Mouse (Mus musculus) embryo, embryonic 9.5 days (tissue): ENCODE measurements around the gene Ctu2.

Source experiments
- DNase-seq: peaks from one replicate; pipeline ENCODE4 v3.0.0-alpha.2; 2017; ENCODE audit errors: extremely low spot score

Gene Ctu2

DNA sequence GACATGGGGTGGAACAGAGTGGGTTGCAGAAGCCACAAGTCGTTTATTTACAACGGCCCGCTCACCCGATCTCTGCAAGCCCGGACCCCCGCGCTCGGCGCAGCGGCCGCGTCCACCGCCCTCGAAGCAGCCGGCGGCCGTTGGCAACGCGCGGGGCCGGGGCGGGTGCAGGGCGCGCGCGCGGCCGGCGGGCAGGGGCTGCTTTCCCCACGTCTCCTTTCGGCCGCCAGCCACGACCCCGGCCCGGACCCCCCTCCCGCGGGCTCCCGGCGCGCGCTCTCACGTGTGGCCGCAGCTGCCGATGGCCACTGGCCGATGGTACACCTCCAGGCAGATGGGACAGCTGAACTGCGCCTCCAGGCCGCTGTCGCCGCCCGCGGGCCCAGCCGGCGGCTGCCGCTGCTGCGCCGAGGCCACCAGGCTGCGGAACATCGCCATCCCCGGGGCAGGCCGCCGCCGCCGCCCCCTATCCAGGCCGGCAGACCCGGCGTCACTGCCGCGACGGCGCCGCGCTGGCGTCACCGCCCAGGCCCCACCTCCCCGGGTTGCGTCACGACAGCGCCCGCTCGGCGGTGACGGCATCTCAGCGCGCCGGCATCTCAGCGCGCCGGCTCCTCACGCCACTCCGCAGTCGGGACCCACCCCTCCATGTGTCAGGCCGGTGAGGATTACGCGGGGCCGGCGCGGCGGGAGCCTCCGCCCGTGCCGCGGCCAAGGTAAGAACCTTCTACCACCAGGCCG is at the start of gene Ctu2, which contains the start of gene Rnf166:
TSS of gene Ctu2 (plus strand) at position 564 of the 741 bp plus-strand sequence.
TSS of gene Rnf166 (minus strand) at position 485 of the 741 bp plus-strand sequence.
- peak; percentile 92 for DNase-seq

DNA sequence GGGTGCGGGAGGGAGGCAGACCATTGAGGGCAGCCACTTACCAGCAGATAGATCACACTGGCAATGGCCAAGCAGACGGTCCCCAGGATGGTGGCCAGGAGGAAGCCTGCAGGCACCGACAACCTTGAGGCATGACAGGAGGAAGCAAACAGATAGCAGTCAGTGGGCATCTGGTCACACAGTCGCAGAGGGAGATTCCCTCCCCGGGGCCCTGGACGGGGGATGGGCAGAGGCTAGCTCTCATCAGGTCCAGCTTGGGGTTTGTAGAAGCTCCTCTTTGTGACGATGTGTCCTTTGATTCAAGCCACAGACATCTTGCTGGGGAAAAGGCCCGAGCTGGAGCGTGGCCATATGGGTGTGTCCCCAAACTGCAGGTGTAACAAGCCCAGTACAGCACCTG is 49.8 kb upstream of the Ctu2 start:
- no peak for DNase-seq

DNA sequence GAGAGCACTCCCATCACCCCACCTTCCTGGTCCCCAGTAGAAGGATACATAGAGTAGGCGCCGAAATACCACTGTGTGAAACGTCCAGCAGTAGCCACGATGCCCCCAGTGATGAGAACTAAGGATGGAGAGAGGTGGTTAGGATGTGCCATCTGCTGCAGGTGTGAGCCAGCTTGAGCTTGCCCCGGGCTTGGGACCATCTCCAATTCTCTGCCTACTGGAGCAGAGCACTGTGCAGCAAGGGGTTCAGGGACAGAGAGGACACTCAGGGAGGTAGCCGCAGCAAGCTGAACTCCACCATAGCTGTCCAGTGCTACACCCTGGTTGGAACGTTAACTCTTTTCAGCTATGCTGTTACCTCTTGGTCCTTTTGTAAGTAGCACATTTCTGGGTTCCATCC is 48.3 kb upstream of the Ctu2 start:
- DNase-seq: no peak

DNA sequence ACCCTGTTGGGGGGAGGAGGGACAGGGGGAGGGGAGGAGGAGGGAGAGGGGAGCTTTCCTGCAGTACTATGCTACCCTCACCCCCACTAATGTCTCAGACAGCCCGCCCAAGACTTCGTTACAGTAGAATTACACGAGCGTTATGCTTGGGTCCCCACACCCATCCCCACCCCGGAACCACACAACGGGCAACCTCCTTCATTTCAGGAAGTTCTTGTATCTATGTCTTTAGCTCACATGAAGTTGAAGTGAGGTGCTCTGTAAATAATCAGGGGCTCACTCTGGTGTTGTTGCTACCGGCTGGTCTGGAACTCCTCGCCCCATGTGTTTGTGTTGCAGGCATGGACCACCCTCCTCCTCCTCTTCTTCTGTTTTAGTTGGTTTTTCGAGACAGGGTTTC is 47.8 kb upstream of the Ctu2 start:
- DNase-seq: no peak

DNA sequence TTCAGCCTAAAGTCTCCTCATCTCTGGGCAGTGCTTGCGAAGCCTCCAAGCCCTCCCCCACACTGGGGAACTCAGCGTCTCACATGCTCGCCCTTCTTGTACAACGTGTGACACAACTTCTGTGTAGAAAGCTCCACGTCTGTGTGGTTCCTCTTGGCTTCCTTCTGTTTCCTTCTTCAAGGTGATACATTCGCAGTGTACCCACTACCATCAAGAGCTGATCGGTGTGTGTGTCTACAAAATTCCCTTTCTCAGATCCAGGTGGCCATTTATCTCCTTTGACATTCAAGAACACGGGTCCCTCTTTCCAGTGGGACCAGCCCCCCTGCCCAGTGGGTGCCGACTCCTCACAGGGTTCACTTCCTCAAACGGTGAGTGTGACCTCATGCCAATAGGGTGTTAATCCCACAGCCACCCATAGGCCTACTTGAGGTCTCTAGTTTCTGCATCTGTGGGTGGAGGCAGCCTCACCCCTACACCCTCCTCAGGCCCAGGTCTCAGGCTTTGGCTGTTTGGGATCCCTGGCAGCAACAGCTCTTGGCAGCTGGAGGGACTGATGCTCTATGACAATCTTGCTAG is 45.8 kb upstream of the Ctu2 start:
- DNase-seq: no peak

DNA sequence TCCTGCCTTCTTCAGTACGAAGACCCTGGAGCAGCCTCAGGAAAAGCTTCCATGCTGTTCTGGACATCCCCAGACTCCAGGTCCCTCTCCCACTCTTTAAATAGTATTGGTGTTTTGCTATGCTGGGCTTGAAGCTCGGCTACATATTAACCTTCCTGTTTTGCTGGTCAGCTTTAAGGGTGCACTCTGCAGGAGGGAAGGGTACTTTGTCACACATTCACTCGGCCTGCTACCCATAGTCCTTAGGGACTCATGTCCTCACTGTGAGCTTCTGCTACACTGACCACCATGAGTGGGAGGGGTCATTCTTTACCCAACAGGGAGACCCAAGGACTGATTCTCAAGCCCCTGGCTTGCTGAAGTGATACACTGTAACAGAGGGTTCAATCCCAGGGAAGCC is 45.3 kb upstream of the Ctu2 start:
- no peak for DNase-seq

DNA sequence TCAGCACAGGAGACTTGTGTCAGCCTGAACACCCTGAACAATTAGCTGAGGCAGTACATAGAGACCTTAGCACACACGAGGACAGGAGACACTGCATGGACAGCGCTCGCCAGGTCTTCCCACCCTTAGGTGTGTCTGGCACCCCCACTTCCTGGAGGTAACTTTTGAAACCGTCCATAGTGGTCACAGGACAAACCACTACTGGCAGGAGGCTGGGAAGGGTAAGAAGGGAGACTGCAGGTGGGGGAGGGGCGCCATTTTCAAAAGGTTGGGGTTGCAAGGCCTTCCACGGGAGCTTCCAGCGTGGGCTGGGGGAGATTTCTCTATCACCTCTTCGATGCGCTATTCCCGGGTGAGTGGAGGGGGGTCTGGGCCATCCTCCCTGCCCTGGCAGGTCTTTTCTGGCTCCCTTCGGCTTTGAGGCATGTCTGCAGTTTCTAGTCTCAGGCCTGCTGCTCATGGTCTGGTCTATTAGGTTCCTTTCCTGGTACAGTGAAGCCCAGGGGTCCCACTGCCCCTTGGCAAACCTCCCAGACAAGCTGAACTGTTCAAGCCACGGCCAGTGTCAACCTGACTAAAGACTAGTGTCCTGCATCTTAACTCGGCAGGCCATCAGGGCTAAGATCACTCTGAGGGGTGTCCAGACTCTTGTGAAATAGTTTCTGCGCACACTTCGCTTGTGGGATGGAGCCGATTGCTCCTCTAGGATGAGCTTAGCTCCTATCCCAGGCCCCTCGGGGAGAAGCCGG is 44.1 kb upstream of the Ctu2 start:
- DNase-seq: no peak

DNA sequence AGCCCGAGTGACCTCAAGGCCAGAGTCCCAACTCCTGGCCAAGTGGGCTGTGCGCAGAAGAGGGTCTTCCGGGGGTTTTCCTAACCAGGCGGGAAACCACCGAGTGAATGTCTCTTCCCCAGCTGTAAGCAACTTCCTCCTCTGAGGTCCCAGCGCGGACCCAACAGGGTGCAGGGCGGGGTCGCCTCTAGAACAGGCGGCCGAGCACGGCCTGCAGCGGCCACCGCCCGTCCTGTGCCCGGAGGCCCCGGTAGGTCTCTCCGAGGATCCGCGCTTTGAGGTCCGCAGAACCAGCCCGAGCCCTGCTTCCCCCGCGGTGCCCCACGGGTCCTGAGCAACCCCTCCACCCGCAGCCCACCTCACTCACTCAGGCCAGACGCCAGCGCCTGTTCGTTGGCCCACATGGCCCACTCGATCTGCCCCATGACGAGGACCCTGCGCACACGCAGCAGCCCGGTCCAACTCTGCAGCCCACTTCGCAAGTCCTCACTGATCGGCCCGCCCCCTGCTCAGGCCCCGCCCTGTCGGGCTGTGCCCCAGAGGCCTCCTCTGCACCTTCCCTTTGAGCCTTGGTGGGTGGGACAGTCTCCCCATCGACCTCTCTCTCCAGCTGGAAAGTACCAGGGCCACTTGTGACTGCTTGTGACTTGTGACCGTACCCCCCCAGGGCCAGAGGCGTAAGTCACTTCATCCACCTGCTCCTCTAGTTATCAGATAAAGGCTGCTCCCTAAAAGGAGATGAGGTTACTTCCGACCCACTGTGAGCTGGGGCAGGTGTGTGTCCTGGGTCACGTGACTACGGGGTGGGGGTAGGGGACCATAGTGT is 43.3 kb upstream of the Ctu2 start, which contains the start of gene Cyba:
TSS of gene Cyba (minus strand) at position 488 of the 826 bp plus-strand sequence.
- peak; percentile 77 for DNase-seq

DNA sequence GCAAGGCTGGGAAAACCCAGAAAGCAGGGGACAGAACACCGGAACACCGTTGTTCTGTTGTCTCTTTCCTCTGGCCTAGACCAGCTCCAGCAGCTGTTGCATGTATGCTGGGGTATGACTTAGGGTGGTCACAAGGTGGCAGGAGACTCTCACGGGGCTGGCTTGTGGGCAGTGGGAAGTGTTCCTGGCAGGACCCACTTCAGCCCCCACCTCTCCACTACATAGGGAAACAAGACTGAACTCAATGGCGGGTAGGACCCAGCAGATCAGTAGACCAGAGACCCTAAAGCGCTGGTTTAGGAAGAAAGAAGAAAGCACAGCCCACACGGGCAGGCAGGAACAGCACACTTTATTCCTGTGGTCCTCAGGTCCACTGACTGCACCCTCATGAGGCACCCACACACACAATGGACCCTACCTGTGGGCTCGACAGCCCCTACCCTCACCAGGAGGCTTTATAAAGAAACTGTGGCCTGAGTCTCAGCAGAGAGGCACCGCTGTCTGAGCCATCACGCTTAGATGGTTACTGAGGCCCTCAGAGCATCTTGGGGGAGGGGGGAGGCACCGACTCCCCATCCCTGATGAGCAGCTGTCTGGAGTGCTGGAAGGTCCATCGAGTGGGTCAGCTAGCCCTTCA is 42.6 kb upstream of the Ctu2 start:
- no peak for DNase-seq

DNA sequence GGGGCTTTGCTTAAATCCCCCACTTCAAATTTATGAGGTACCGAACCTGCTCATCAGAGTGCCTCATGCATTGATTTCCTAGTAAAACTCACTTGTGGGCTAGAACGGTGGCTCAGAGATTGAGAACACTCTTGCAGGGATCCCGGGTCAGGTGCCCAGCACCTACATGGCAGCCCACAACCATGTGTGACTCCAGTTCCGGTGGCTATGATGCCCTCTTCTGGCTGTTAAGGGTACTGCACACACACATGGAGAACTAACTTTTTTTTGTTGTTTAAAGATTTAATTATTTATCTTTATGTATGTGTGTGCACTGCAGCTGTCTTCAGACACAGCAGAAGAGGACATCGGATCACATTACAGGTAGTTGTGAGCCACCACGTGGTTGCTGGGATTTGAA is 40.6 kb upstream of the Ctu2 start:
- DNase-seq: no peak

DNA sequence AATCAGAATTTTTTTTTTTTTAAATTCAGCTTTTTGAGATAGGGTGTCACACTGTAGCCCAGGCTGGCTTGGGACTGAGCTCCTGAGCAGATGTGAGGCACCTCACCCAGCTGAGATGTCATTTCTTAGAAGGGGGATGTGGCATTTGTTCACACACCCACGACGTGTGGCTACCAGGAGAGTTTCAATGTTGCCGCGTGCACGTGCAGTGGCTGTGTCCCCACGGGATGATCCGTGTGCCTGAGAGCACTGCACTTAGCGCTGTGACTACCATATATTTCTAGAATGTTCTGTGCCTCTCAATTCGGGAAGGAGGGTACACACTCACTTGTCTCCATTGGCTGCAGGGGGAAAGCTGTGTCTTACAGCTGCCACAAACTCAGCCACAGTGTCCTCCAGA is 39.8 kb upstream of the Ctu2 start:
- no peak for DNase-seq

DNA sequence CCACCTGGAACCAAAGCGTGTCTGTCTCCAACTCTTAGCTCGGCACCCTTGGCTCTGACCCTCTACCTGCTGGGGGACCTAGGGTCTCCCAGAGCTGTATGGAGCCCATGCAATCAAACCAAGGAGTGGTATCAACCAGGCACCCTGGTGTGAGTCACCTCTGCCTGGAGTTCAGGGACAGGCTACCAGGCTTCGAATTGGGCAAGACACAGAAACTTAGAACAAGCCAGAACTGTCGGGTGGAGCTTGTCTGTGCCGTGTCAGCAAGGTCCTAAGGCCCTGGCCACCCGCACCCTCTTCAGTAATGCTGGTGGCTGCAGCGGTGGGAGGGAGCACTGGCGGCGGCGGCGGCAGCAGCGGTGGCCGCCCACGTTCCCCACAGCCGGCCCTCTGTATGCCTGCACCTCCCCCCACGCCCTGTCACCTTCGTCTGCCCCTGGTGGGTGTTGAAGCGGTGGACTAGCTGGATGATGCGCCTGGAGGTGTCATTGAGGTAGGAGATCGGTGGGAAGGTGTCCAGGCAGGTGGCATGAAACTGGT is 39.3 kb upstream of the Ctu2 start:
- DNase-seq: no peak

DNA sequence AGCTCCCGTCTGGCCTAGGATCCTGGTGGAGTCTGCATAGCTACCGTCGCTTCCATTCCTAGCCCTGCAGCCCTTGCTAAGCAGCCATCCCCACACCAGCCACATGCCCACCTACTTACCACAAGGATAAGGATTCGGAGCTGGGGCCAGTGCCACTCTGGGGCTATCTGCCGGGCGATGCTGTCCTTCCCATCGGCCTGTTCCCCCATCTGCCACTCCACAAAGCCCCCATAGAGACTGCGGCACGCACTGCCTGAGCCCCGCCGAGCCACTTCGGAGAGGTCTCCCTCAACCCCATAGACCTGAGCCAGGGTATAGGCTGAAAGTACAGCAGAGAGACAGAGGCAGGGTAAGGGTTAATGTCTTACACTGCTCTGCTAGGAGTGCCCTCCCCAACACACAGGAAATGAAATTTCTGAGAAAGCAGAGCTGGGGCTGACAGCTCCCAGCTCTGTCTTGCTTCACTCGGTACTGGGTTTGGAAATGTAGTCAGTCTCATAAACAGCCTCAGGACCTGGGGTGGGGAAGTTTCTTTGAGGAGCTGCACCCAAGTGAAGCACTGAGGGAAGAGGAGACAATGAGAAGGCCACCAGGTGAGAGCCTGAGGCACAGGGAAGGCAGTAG is 38.1 kb upstream of the Ctu2 start:
- DNase-seq: no peak

DNA sequence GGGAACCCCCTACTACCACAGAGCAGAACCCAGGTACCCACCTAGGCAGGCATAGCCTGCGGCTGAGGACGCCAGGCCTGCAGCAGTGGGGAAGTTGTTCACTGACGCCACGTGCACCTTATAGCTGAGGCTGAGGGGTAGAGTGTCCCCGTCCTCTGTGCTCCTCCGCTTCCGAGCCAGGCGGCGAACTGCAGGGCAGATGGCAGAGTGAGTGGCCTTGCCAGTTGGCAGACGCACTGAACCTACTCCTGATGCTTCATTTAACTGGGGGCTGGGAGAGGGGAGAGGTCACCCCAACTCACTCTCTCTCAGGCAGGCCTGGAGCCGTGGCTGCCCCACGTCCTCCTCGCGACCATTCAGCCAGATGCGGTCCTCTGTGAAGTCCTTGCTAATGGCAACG is 36.6 kb upstream of the Ctu2 start:
- no peak for DNase-seq

DNA sequence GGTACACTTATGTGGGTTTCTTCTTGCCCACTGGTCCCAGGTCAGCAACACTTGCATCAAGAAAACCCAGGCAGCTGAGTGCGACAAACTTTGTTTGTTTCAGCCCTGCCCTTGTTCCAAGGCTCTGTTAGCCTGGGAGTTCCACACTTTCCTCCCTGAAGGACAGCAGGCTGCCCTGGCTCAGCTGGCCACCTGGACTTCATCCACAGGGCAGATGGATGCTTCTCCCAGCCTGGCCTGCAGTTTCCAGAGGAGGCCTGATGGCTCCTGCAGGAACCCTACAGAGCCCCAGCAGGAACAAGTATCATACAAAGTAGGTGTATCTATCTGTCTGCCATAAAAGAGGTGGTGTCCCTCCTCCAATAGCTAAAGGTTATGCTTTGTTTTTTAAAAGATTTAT is 34.6 kb upstream of the Ctu2 start:
- no peak for DNase-seq

DNA sequence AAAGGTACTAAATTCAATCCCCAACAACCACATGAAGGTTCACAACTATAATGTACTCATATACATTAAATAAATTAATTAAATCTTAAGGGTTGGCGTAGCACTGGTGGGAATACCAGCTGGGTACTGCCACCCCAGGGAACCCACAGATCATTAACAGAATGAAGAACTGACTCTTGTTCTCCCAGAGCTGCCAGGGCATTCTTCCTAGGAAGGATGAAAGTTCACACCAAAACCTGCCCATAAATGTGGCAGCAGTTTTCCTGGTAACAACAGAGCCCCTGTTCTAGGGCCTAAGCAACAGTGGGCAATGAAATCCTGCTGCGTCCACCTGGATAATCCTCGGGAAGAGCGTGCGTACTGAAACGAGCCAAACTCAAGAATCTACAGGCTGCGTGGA is 33.6 kb upstream of the Ctu2 start:
- DNase-seq: no peak

DNA sequence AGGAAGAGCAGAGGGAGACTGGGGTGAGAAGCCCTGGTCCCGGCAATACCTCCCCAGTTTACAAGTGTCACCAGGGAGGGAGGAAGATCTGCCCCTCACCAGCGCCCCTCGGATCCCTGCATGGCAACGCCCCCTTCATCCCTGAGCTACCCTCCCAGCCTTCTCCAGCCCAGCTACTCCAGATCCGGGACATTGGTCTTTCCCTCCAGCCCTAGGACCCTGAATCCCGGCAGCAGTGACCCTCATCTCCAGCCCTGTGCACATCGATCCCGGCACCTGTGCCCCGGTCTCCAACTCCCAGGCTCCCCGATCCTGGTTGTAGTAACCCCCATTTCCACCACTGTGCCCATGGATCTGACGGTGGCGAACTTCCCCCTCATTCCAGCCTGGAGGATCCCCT is 33.2 kb upstream of the Ctu2 start:
- no peak for DNase-seq

DNA sequence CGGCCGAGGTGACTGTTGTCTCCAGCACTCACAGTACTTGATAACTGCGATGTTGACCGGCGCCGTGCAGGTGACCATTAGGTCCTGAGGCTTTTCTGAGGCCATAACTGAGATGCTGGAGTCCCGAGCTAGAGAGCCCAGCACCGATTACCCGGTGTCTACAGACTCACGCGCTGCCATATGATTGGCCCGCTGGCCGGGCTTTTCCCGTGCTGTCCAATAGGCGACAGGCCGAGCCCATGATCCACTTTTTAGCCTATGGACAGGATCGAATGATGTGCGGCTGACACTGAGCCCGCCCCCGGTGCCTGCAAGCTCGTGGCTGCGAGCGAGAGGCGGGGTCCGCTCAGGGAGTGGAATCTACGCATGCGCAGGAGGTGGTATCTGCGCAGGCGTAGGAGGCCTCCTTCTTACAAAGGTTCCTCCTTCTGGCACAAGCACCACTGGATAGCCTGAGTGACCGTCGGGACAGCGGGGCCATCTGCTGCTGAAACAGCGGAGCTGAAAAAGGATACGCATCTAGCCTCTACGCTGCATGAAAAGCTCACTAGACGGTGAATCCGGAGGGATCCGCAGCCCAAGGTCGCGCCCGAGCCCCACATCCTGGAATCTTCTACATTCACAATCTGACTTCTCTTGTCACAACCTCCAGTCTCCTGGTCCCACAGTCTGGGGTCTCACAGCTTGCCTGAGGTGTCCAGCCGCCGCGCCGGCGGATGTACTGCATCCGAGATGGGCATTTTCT is 32.5 kb upstream of the Ctu2 start, which contains the start of gene Mvd:
TSS of gene Mvd (minus strand) at position 161 of the 745 bp plus-strand sequence.
- DNase-seq: peak; percentile 98

DNA sequence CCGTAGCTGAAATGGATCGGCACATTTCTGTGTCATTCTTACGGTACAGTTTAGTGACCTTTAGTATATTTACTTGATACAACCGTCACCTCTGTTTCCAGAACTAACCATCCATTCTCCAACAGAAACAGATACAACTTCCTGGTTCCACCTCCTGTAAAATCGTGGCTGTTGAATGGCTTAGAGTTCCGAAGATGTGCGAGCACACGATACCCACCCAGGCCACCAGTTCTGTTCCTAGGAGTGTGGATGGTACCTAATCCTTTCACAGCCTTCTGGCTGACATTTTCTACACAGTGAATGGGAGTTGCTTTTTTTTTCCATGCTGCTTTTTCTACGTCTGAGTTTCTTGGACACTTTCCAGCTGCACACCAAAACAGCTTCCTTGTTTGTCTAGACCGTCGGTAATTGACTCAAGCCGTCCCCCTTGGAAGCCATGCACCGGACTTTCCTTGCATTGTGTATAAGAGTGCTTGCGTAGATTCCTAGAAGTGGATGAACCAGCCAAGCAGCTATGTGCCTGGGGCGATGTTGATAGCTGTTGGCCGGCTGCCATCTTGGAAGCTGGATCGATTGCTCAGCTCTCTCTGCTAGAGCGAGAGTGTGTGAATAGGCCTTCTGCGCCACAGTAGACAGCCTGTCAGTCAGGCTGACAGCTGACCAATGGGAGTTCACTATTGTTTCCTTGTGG is 31.7 kb upstream of the Ctu2 start:
- peak; percentile 37 for DNase-seq
